Mouse (Mus musculus) thymus, adult 18-20 months (tissue): ENCODE data around the gene Senp1.
A peak's percentile ranks its signal among the peaks of the same experiment; 100 is the strongest.

Experiments
- DNase-seq, 2 experiments: peaks; one replicate each; pipeline ENCODE4 v3.0.0; 2022; ENCODE audit warnings: mixed read lengths in 2 of 2

The Senp1 gene

GRCm38 (mm10) chr15:97999991-98000390 lies 93.6 kb downstream of the Senp1 start:
- no peak for DNase-seq

DNA sequence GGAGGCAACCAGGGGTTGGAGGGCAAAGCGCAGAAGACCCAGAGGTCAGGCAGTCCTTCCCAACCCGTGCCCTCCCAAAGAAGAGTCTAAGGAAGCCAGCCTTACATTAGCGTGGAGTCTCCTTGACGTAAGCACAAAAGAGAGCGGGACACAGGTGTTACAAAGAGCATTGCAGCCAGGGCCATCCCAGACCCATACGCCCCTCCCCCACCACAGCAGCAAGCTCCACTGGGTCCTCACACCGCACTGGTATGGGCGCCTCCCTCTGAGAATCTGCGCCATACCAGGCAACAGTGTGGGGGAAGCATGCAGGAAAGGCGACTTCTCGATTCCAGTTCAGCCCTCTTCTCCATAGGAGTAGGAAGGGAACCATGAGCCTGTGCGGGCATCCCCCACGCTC lies 94.0 kb downstream of the Senp1 start:
- DNase-seq: no peak

- no peak for DNase-seq
Observed at GRCm38 (mm10) chr15:97996716-97997256, 96.8 kb downstream of the Senp1 start.

GRCm38 (mm10) chr15:97992712-97993286 lies 100.7 kb downstream of the Senp1 start:
- DNase-seq: peak; percentile 36 to 59

GRCm38 (mm10) chr15:97992027-97992711 lies 101.4 kb downstream of the Senp1 start:
- no peak for DNase-seq

DNA sequence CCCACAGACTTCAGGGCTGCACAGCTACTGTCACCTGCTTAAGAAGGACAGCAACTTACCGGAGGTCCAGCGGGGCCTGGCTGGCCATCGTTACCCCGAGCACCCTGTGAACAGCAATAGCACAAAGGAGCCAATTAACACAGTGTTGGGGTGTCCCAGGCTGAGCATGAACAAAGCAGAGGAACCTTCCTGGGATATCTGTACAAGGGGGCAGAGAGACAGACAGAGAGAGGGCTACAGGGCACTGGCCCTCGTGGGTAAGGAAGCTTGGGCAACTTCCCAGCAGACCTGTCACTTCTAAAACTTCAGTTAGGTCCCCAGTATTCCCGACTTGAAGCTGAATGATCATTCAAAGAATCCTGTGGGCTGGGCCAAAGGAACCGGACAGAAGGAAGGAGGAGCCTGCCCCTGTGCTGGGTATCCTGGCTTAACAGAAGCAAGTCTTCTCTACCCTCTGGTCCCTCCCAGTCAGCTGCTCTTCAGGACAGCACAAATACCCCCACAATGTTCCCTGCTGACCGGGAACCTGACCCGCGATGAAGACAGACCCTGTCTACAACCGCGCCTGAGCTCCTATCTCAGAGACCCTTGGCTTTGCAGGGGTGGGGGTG lies 102.2 kb downstream of the Senp1 start:
- DNase-seq: no peak

DNA sequence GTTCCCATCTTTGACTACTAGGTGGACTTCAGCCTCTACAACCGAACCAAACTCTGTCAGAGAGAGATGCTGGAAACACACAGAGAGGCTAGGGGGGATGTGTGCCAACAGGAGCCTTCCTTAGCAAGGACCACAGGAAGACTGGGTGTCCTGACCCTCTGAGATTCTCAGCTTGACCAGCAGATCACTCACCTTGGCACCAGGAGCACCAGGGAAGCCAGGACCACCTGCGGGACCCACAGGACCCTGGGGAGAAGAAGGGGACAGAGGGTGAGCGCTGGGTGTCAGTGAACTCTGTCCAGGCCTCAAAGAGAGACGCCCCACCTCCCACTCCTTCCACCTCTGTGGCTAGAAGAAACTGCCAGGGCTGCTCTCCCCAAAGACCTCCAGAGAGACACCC lies 102.8 kb downstream of the Senp1 start:
- DNase-seq: no peak

DNA sequence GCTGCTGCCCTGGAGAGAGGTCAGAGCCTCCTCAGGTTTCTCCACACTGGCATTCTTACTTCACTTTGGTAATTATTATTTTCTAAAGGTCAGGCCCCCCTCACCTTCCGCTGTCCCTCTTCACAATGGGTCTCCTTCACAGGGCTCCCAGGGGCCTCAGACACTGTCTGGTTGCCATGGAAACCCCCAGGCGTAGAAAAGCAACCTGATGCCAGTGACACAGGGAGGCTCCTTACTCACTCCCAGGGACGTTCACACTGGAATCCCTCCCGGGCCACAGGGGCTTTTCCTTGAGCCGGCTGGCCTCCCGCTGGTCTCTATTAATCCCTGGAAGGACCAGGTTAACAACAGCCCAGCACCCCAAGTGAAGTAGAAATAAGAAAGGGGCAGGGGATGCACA lies 103.4 kb downstream of the Senp1 start:
- no peak for DNase-seq

GRCm38 (mm10) chr15:97989544-97989943 lies 104.0 kb downstream of the Senp1 start:
- DNase-seq: no peak
